In the genomic region with DNA sequence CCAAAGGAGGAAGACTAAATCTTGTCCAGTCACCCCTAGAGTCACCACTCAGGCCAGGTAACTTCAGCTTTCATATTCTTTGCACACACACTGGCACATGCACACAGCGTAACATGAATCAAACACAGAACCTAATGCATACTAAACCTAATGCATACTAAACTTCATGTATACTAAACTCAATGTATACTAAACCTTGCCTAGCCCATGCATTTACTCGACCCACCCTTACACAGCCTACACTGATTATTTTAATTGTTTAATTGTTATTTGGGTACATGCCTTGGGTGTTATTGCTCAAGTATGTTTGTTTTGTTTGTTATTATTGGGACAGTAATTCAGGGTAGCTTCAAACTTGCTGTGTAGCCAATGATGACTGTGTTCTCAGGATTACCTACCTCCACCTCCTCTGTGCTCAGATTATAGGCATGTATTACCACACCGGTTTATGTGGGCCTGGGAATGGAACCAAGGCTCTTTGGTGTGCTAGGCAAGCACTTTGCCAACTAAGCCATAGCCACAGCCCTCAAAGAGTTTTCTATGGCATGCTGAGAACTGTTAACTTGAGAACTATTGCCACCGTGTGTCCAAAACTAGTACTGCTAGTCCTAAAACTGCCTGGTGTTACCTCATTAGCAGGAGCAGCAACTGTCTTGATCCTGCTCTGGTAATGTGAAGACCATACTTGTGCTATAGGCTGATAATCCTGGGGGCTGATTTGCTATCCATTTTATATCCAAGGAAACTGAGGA, we compare ENCODE assay signal across 8 mouse cellular contexts. TPM values are rescaled to one million over a fixed set of nuclear protein-coding genes. Genes with fewer than 3 reads are reported as not detected.
DNase-seq lines count a peak whose midpoint lies in the region; ATAC-seq lines count a peak whose summit lies in the region.

No protein-coding gene starts in this region.

- WGBS in intestine, embryonic 15.5 days, result 44% methylated on average over 4 of the region's 4 CpGs

- H3K9me3 ChIP-seq in intestine, embryonic 15.5 days, result no peaks in the 10 kb centered on the region

- no peaks in the 10 kb centered on the region for H3K27me3 ChIP-seq in intestine, embryonic 15.5 days (replicated peaks)

- no peaks in the 10 kb centered on the region for H3K36me3 ChIP-seq in intestine, embryonic 15.5 days

- H3K4me2 ChIP-seq in intestine, embryonic 15.5 days (replicated peaks), result no peak overlapping the region

- H3K4me1 ChIP-seq in intestine, embryonic 15.5 days (replicated peaks), result no peaks in the 10 kb centered on the region

- no peak overlapping the region for H3K9ac ChIP-seq in intestine, embryonic 15.5 days

- H3K27ac ChIP-seq in intestine, embryonic 15.5 days, result no peak overlapping the region

- peak; percentile 86 for ATAC-seq in intestine, embryonic 15.5 days
- peak; percentile 99 for ATAC-seq in megakaryocyte progenitor cell, adult 5-6 weeks (replicated peaks; ENCODE audit: poor library complexity)

- peak; percentile 40 for DNase-seq in ovary, adult 18-20 months (ENCODE audit: low spot score)
- no peak for DNase-seq in ovary, postnatal 36 days (ENCODE audit: low spot score)
- DNase-seq in embryo, embryonic 10 days (ENCODE audit: low spot score), result peak; percentile 87
- DNase-seq in gastrocnemius, postnatal 10 days, result peak; percentile 64
- peak; percentile 17 to 28 for DNase-seq in left cerebral cortex, adult 8-10 months (ENCODE audit: low spot score in 2 of 2)
- peak; percentile 31 to 47 for DNase-seq in right cerebral cortex, postnatal 36 days (ENCODE audit: low spot score in 2 of 2)

- no peak overlapping the region for H3K4me3 ChIP-seq in intestine, embryonic 15.5 days (replicated peaks)

RNA-seq across cellular contexts. Expression of gene Tnfrsf8, which starts 28.4 kb away (rescaled TPM):
- total RNA-seq in gastrocnemius, postnatal 10 days (2021), result under 1 TPM; 0.23 to 0.47 TPM
- 0.11 TPM in 1 of 2 replicates, not detected in the other for polyA plus RNA-seq in intestine, embryonic 15.5 days (2015; fragmentation: Nextera tagmentation; extraction: Ambion mirVana)
- total RNA-seq in left cerebral cortex, adult 8-10 months (2022), result 1 to 10 TPM; 1.2 to 1.7 (median 1.6) TPM
- 1.4 TPM in 2 replicates for total RNA-seq in megakaryocyte progenitor cell, adult 5-6 weeks (2015)
- 0.74 and 1.1 TPM in 2 replicates for total RNA-seq in megakaryocyte progenitor cell, adult 5-6 weeks (2017)

RNA-seq across cellular contexts. Expression of gene Tnfrsf1b, which starts 39.9 kb away (rescaled TPM):
- 1 to 10 TPM; 4.4 to 5.8 TPM for total RNA-seq in gastrocnemius, postnatal 10 days (2021)
- 5.3 and 5.9 TPM in 2 replicates for polyA plus RNA-seq in intestine, embryonic 15.5 days (2015; fragmentation: Nextera tagmentation; extraction: Ambion mirVana)
- total RNA-seq in left cerebral cortex, adult 8-10 months (2022), result 1 to 10 TPM; 2.5 to 4.4 (median 3.9) TPM
- total RNA-seq in megakaryocyte progenitor cell, adult 5-6 weeks (2015), result 29.7 and 32.8 TPM in 2 replicates
- 33.0 and 34.2 TPM in 2 replicates for total RNA-seq in megakaryocyte progenitor cell, adult 5-6 weeks (2017)

Comparison
In these comparisons a context has a peak if more than half of its experiments do, and no peak if none do; other contexts are left out.
1. RNA of gene Tnfrsf1b, which starts 39.9 kb away (total RNA-seq): 29.7 to 34.2 TPM in megakaryocyte progenitor cell, adult 5-6 weeks; 4.4 to 5.8 TPM in gastrocnemius, postnatal 10 days and 2.5 to 4.4 TPM in left cerebral cortex, adult 8-10 months; every median in the first group is over 4 times any median in the second.